18 mouse cellular contexts compared by ENCODE assay signal in genomic region chr7:138547881-138548280, GRCm38 (mm10).
DNase-seq lines count a peak whose midpoint lies in the region; ATAC-seq and TF ChIP-seq lines count a peak whose summit lies in the region.
"Had no signal": no experiment of that assay in that cellular context is flagged by ENCODE, and none has a peak within 500 bp of the region (broad histone marks: within the 10 kb centered on the region; RNA-seq: fewer than 3 reads in every experiment).

No protein-coding gene starts in this region.

- WGBS in forebrain, postnatal 0 days: 34% methylated on average over 7 of the region's 7 CpGs
- 39% methylated on average over 7 of the region's 7 CpGs for WGBS in forebrain, embryonic 15.5 days

- no peak for DNase-seq in forebrain, postnatal 0 days
- DNase-seq in right cerebral cortex, adult 18-20 months: peak; percentile 51
- no peak for DNase-seq in right cerebral cortex, postnatal 14 days
- DNase-seq in left cerebral cortex, adult 2 months (ENCODE audit: extremely low spot score in 1 of 2, low spot score in 2 of 2): peak in 1 of 2 experiments; percentile 17
- peak; percentile 18 to 22 for DNase-seq in right cerebral cortex, postnatal 36 days (ENCODE audit: low spot score in 2 of 2)
- DNase-seq in kidney, postnatal 14 days: no peak
- no peak for DNase-seq in gastrocnemius, postnatal 4 days (ENCODE audit: low spot score in 2 of 2)
- DNase-seq: B cell, adult 2 months; kidney, postnatal 25 days; thymus, adult 2 months had no signal

- no peak for TF ChIP-seq CTCF in forebrain, postnatal 0 days (IDR thresholded peaks at IDR 0.05; ENCODE audit: low read depth)
- no peak for TF ChIP-seq CTCF in left cerebral cortex, adult 2 months (IDR thresholded peaks at IDR 0.05)

- no peaks in the 10 kb centered on the region for H3K36me3 ChIP-seq in forebrain, postnatal 0 days (ENCODE audit: insufficient read depth)
- H3K36me3 ChIP-seq in forebrain, embryonic 15.5 days: no peaks in the 10 kb centered on the region
- H3K36me3 ChIP-seq: heart, embryonic 15.5 days; limb, embryonic 10.5 days; neural tube, embryonic 15.5 days had no signal

- no peak overlapping the region for H3K9ac ChIP-seq in forebrain, postnatal 0 days
- H3K9ac ChIP-seq in forebrain, embryonic 15.5 days (replicated peaks): no peak overlapping the region
- H3K9ac ChIP-seq: heart, embryonic 15.5 days; liver, embryonic 14.5 days; neural tube, embryonic 15.5 days had no signal

- H3K4me3 ChIP-seq in forebrain, postnatal 0 days (ENCODE audit: low read depth, low read length): no peak overlapping the region
- H3K4me3 ChIP-seq in forebrain, embryonic 15.5 days: no peak overlapping the region
- no peak overlapping the region for H3K4me3 ChIP-seq in left cerebral cortex, adult 2 months
- H3K4me3 ChIP-seq: heart, embryonic 15.5 days; limb, embryonic 10.5 days; neural tube, embryonic 15.5 days had no signal

- H3K27ac ChIP-seq in forebrain, postnatal 0 days (ENCODE audit: low read depth, low read length): no peak overlapping the region
- no peak overlapping the region for H3K27ac ChIP-seq in forebrain, embryonic 15.5 days (replicated peaks)
- peak overlapping the region; percentile 57; the same call in 1 of the 2 replicates for H3K27ac ChIP-seq in left cerebral cortex, adult 2 months
- H3K27ac ChIP-seq: heart, embryonic 15.5 days; limb, embryonic 10.5 days; liver, embryonic 14.5 days; neural tube, embryonic 15.5 days had no signal

- intact Hi-C loops in left cerebral cortex, adult 2 months (cut with DNase I): no loop called here

- H3K4me2 ChIP-seq in forebrain, postnatal 0 days (ENCODE audit: low read depth): no peak overlapping the region
- H3K4me2 ChIP-seq in forebrain, embryonic 15.5 days (replicated peaks): no peak overlapping the region
- H3K4me2 ChIP-seq: heart, embryonic 15.5 days; neural tube, embryonic 15.5 days had no signal

- no peaks in the 10 kb centered on the region for H3K9me3 ChIP-seq in forebrain, postnatal 0 days (ENCODE audit: low read length)
- H3K9me3 ChIP-seq in forebrain, embryonic 15.5 days: no peaks in the 10 kb centered on the region
- H3K9me3 ChIP-seq: heart, embryonic 15.5 days; limb, embryonic 10.5 days; neural tube, embryonic 15.5 days had no signal

- H3K4me1 ChIP-seq in forebrain, postnatal 0 days (ENCODE audit: insufficient read depth): no peaks in the 10 kb centered on the region; the same call in 1 of the 2 replicates
- peaks cover 14% of the 10 kb centered on the region for H3K4me1 ChIP-seq in forebrain, embryonic 15.5 days
- H3K4me1 ChIP-seq: heart, embryonic 15.5 days; limb, embryonic 10.5 days had no signal

- no peaks in the 10 kb centered on the region; the same call in 1 of the 2 replicates for H3K27me3 ChIP-seq in forebrain, postnatal 0 days (ENCODE audit: insufficient read depth, low read length)
- H3K27me3 ChIP-seq in forebrain, embryonic 15.5 days: no peaks in the 10 kb centered on the region
- H3K27me3 ChIP-seq: heart, embryonic 15.5 days; neural tube, embryonic 15.5 days had no signal

- ATAC-seq in forebrain, postnatal 0 days: peak; percentile 51; the same call in 1 of the 2 replicates
- no peak for ATAC-seq in forebrain, embryonic 15.5 days (replicated peaks)
- ATAC-seq: forebrain, embryonic 14.5 days; intestine, embryonic 16.5 days; lung, postnatal 0 days had no signal

Comparison
In these comparisons a context has a peak if more than half of its experiments do, and no peak if none do; other contexts are left out.
1. DNase-seq: peak in right cerebral cortex, adult 18-20 months (single experiment) and right cerebral cortex, postnatal 36 days (2 of 2); none in forebrain, postnatal 0 days (single experiment), right cerebral cortex, postnatal 14 days (single experiment), kidney, postnatal 14 days (single experiment) and gastrocnemius, postnatal 4 days (0 of 2).